In the genomic region with DNA sequence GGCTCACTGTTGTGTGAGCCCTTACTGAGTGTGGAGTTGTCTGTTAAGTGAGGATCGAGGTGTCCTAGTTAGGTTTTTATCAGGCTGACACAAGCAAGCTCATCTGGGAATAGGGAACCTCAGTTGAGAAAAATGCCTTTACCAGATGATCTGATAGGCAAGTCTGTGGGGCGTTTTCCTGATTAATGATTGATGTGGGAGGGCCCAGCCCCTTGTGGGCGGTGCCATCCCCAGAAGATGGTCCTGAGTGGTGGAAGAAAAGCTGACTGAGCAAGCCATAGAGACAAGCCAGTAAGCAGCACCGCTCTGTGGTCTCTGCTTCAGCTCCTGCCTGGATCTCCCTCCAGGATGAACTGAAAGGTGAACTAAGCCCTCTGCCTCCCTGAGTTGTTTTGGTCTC, we compare ENCODE assay signal across 9 mouse cellular contexts.
DNase-seq lines count a peak whose midpoint lies in the region; ATAC-seq and TF ChIP-seq lines count a peak whose summit lies in the region.
"Had no signal": no experiment of that assay in that cellular context is flagged by ENCODE, and none has a peak within 500 bp of the region (broad histone marks: within the 10 kb centered on the region; RNA-seq: fewer than 3 reads in every experiment).

No protein-coding gene starts in this region.

- no peak for TF ChIP-seq POLR2A in limb, embryonic 14.5 days (IDR thresholded peaks at IDR 0.05; ENCODE audit: borderline replicate concordance, extremely low read depth, insufficient read depth, insufficient read length)

- H3K4me2 ChIP-seq in limb, embryonic 14.5 days (replicated peaks; ENCODE audit: low read depth, low read length, severe bottlenecking), result no peak overlapping the region
- no peak overlapping the region for H3K4me2 ChIP-seq in neural tube, embryonic 13.5 days

- ATAC-seq in limb, embryonic 14.5 days (ENCODE audit: low FRiP score, low read depth), result no peak
- ATAC-seq in neural tube, embryonic 13.5 days (ENCODE audit: low read depth), result no peak
- no peak for ATAC-seq in erythroid progenitor cell, adult 5-6 weeks (replicated peaks; ENCODE audit: low FRiP score, poor library complexity, severe bottlenecking)

- H3K9me3 ChIP-seq in limb, embryonic 14.5 days (ENCODE audit: control insufficient read depth, low read length), result no peaks in the 10 kb centered on the region
- H3K9me3 ChIP-seq in limb, embryonic 10.5 days (replicated peaks), result no peaks in the 10 kb centered on the region
- H3K9me3 ChIP-seq in forebrain, embryonic 10.5 days, result no peaks in the 10 kb centered on the region
- no peaks in the 10 kb centered on the region for H3K9me3 ChIP-seq in neural tube, embryonic 13.5 days

- H3K27ac ChIP-seq in limb, embryonic 14.5 days (replicated peaks; ENCODE audit: low read depth, low read length), result no peak overlapping the region
- no peak overlapping the region for H3K27ac ChIP-seq in limb, embryonic 10.5 days
- H3K27ac ChIP-seq in forebrain, embryonic 10.5 days, result peak overlapping the region; percentile 31; the same call in 1 of the 2 replicates
- H3K27ac ChIP-seq in neural tube, embryonic 13.5 days (replicated peaks), result peak overlapping the region; percentile 84

- no peak overlapping the region for H3K9ac ChIP-seq in limb, embryonic 14.5 days (ENCODE audit: low read depth, low read length, severe bottlenecking)
- H3K9ac ChIP-seq in neural tube, embryonic 13.5 days, result no peak overlapping the region

- WGBS in limb, embryonic 14.5 days, result 34% methylated on average over 4 of the region's 4 CpGs
- 24% methylated on average over 4 of the region's 4 CpGs for WGBS in limb, embryonic 10.5 days
- WGBS in forebrain, embryonic 10.5 days, result 21% methylated on average over 4 of the region's 4 CpGs
- whole genome bisulfite sequencing in neural tube, embryonic 13.5 days, result 25% methylated on average over 4 of the region's 4 CpGs

- no peak overlapping the region for H3K4me3 ChIP-seq in limb, embryonic 14.5 days (replicated peaks; ENCODE audit: low read length)
- H3K4me3 ChIP-seq in limb, embryonic 10.5 days, result no peak overlapping the region
- no peak overlapping the region for H3K4me3 ChIP-seq in forebrain, embryonic 10.5 days
- no peak overlapping the region for H3K4me3 ChIP-seq in neural tube, embryonic 13.5 days

- peak; percentile 16 for DNase-seq in limb, embryonic 14.5 days (ENCODE audit: low spot score)
- no peak for DNase-seq in limb, embryonic 10.5 days (ENCODE audit: low spot score)
- DNase-seq in forebrain, embryonic 10.5 days (ENCODE audit: extremely low spot score, low spot score), result no peak
- peak; percentile 37 for DNase-seq in kidney, postnatal 10 days
- DNase-seq in adrenal gland, postnatal 10 days, result no peak
- no peak for DNase-seq in urinary bladder, postnatal 36 days (ENCODE audit: low spot score in 2 of 2)
- DNase-seq: lung, adult 18-20 months had no signal

- H3K4me1 ChIP-seq in limb, embryonic 14.5 days (ENCODE audit: control insufficient read depth, insufficient read depth, low read length), result peaks cover 29% of the 10 kb centered on the region
- H3K4me1 ChIP-seq in limb, embryonic 10.5 days, result peaks cover 30% of the 10 kb centered on the region
- peaks cover 44% of the 10 kb centered on the region for H3K4me1 ChIP-seq in forebrain, embryonic 10.5 days
- H3K4me1 ChIP-seq in neural tube, embryonic 13.5 days (replicated peaks), result peaks cover 63% of the 10 kb centered on the region

- H3K27me3 ChIP-seq in limb, embryonic 14.5 days (ENCODE audit: control insufficient read depth, insufficient read depth, low read length), result no peaks in the 10 kb centered on the region
- H3K27me3 ChIP-seq in limb, embryonic 10.5 days (ENCODE audit: low read depth, poor library complexity, severe bottlenecking), result peaks cover 40% of the 10 kb centered on the region
- H3K27me3 ChIP-seq in forebrain, embryonic 10.5 days (ENCODE audit: poor library complexity, severe bottlenecking), result peaks cover 19% of the 10 kb centered on the region
- H3K27me3 ChIP-seq in neural tube, embryonic 13.5 days, result no peaks in the 10 kb centered on the region

- H3K36me3 ChIP-seq in limb, embryonic 14.5 days (ENCODE audit: control insufficient read depth, insufficient read depth, low read length), result no peaks in the 10 kb centered on the region
- no peaks in the 10 kb centered on the region for H3K36me3 ChIP-seq in limb, embryonic 10.5 days
- H3K36me3 ChIP-seq in forebrain, embryonic 10.5 days (replicated peaks), result no peaks in the 10 kb centered on the region
- H3K36me3 ChIP-seq in neural tube, embryonic 13.5 days, result no peaks in the 10 kb centered on the region

Comparison
In these comparisons a context has a peak if more than half of its experiments do, and no peak if none do; other contexts are left out.
1. DNase-seq: peak in limb, embryonic 14.5 days (single experiment) and kidney, postnatal 10 days (single experiment); none in limb, embryonic 10.5 days (single experiment), forebrain, embryonic 10.5 days (single experiment), adrenal gland, postnatal 10 days (single experiment) and urinary bladder, postnatal 36 days (0 of 2).
2. H3K27ac ChIP-seq: peak in forebrain, embryonic 10.5 days (single experiment) and neural tube, embryonic 13.5 days (single experiment); none in limb, embryonic 14.5 days (single experiment) and limb, embryonic 10.5 days (single experiment).